Mouse (Mus musculus) CD4-positive helper T cell, adult 2 months (primary cell): Measurements from ENCODE around the gene Rab11fip4.

Experiments used
- DNase-seq: peaks from one replicate; pipeline ENCODE4 v3.0.0-alpha.2; 2012; ENCODE audit warnings: low read depth, missing footprints, low spot score

Rab11fip4 gene

GRCm38 (mm10) chr11:79738725-79739558 is 147.9 kb downstream of the Rab11fip4 start:
- no peak for DNase-seq

- DNase-seq, result no peak
These were observed 149.9 kb downstream of the Rab11fip4 start for GRCm38 (mm10) chr11:79740740-79741512.

DNA sequence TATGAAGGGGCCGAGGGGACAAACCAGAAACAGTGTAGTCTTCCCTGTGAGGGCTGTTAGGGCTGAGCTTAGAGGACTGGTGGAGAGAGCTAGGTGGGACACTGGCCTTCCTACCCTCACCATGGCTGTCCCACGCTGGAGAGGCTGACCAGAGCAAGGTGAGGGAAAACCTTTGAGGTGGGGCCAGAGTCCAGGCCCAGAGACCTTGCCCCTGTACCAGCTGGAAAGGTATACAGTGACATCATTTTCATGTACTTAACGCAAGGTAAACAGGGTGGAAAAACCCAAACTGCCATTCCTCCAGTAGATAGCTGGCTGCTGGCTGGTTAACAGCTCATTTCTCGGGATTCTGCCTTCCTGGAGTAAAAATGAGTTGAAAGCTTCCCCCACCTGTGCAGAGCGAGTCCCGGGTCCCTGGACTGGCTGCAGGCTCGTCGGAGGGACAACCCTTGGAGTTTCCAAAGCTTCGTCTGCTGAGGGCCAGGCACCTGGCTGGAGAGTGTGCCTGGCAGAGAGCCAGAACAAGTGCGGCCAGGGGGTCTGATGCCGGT is 155.6 kb downstream of the Rab11fip4 start:
- DNase-seq, result no peak
